Mouse (Mus musculus) stomach, embryonic 16.5 days (tissue): ENCODE data around the gene Cotl1. TPM values are rescaled to one million over a fixed set of nuclear protein-coding genes. Genes with fewer than 3 reads are reported as not detected.

Experiments
- ATAC-seq: fragments of 200-750 bp; cut with Nextera tagmentation; 2 replicates; pipeline ENCODE4 v1.8.0; 2017; ENCODE audit warnings: moderate number of reproducible peaks, moderate TSS enrichment; ENCODE audit not compliant: insufficient read depth, low FRiP score
- H3K27ac ChIP-seq: fragments of 300-500 bp; sonication (generic); 2 replicates; pipeline ENCODE4 v1.5.1; 2014; ENCODE audit warnings: low read length
- H3K27me3 ChIP-seq: fragments of 300-500 bp; sonication (generic); 2 replicates; pipeline ENCODE4 v1.6.1; 2014; ENCODE audit warnings: low read length, control low read depth, mixed read lengths; ENCODE audit not compliant: control insufficient read depth, insufficient read depth
- H3K36me3 ChIP-seq: fragments of 300-500 bp; sonication (generic); 2 replicates; pipeline ENCODE4 v1.6.1; 2014; ENCODE audit warnings: low read length; ENCODE audit not compliant: control insufficient read depth, insufficient read depth
- H3K4me1 ChIP-seq: fragments of 300-500 bp; sonication (generic); 2 replicates; pipeline ENCODE4 v1.6.1; 2014; ENCODE audit warnings: low read length, control low read depth, mixed read lengths; ENCODE audit not compliant: control insufficient read depth, insufficient read depth
- H3K4me2 ChIP-seq: fragments of 300-500 bp; sonication (generic); 2 replicates; pipeline ENCODE4 v1.6.1; 2014; ENCODE audit warnings: low read depth, low read length, mixed read lengths
- H3K4me3 ChIP-seq: fragments of 300-500 bp; sonication (generic); replicated peaks from 2 replicates; pipeline ENCODE4 v1.5.1; 2014; ENCODE audit warnings: mild to moderate bottlenecking, low read length
- H3K9ac ChIP-seq: fragments of 300-500 bp; sonication (generic); 2 replicates; pipeline ENCODE4 v1.6.1; 2014; ENCODE audit warnings: low read length
- H3K9me3 ChIP-seq: fragments of 300-500 bp; sonication (generic); replicated peaks from 2 replicates; pipeline ENCODE4 v1.6.1; 2016; ENCODE audit warnings: low read length, control low read depth; ENCODE audit not compliant: control insufficient read depth
- WGBS: fragments of 180-500 bp; shearing (Covaris S2); extraction: QIAGEN DNeasy Blood & Tissue Kit; methylation state at CpG from one replicate; pipeline ENCODE4 v1.1.7; 2014; 5-methylcytosine and 5-hydroxymethylcytosine counted together
- polyA plus RNA-seq: library from polyadenylated mRNA; unstranded; fragments of >200 nt; fragmentation: Nextera tagmentation; extraction: Ambion mirVana; gene quantifications from 2 replicates; pipeline ENCODE4 v1.2.1, GENCODE M21; 2015

Gene Cotl1
- polyA plus RNA-seq, 1 experiment from 2014 or later: 144 TPM

DNA sequence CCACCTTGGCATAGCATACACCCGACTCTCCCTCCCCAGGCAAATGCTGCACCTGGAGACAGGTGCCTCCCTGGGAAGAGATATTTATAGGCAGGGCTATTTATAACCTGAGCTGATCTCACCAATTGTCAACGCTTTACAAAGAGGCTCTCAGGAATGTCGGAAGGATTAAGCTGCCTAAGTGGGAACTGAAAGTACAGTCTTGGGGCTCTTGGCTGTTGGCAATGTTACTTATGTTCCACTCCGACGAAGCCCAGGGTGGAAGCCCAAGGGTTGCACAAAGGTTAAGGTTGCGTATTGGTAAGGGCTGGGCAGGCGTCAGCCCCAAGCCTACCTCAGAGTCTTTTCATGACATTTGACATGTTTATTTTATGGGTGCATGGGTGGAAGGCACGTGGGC lies 4.2 kb upstream of the Cotl1 start:
- no peak overlapping the region for H3K4me2 ChIP-seq
- H3K27me3 ChIP-seq: no peaks in the 10 kb centered on the region
- no peak overlapping the region for H3K27ac ChIP-seq
- H3K4me3 ChIP-seq: no peak overlapping the region
- no peak overlapping the region for H3K9ac ChIP-seq
- no peaks in the 10 kb centered on the region for H3K9me3 ChIP-seq
- H3K36me3 ChIP-seq: no peaks in the 10 kb centered on the region
- ATAC-seq: no peak
- 18% methylated on average over 8 of the region's 8 CpGs for WGBS
- peaks cover 8% of the 10 kb centered on the region for H3K4me1 ChIP-seq

DNA sequence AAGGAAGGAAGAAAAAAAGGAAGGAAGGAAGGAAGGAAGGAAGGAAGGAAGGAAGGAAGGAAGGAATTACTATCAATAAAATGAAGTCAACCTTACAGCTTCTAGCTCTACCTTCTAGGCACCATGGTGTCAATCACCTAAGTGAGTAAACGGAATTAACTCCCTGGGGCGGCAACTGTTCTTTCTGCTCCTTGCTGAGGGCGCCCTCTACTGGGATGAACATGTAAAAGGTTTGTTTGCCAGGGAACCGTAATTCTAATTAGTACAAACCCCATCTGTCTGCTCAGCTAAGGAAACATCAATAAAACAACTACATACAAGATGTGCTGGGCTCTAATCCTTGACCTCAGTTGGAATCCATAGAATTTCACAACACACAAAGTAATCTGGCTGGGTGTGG lies 3.1 kb upstream of the Cotl1 start:
- Histone ChIP-seq H3K27me3 (no peaks in the 10 kb centered on the region), H3K9ac (no peak overlapping the region), H3K4me2 (no peak overlapping the region), H3K27ac (no peak overlapping the region), H3K4me1 (peaks cover 19% of the 10 kb centered on the region), H3K9me3 (no peaks in the 10 kb centered on the region), H3K36me3 (no peaks in the 10 kb centered on the region), H3K4me3 (no peak overlapping the region)
- no peak for ATAC-seq
- 2% methylated on average over 4 of the region's 4 CpGs for WGBS

DNA sequence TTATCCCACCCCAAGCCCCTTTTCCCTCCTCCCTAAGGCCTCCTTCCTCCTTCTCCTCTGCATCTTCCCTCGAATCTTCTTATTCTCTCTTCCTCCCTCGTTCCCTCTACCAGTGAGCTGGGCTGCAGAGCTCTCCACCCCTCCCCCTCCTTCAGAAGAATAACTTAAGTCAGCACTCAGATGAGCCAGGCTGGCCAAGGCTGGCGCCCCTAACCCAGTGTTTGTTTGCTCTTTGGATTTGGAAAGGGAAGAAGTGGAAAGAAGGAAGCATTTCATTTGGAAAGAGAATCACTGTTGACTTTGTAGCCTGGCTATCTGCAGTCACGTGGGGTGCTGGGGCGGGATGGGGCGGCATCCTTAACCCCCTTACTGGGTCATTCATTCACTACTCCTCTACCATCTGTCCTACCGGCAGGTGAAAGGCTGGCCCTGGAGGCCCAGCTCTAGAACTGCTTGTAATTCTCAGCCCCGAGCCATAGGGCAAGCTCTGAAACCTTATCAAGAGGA lies 614 bp upstream of the Cotl1 start:
- Histone ChIP-seq H3K36me3 (no peaks in the 10 kb centered on the region), H3K4me3 (peak overlapping the region; percentile 68), H3K9ac (peak overlapping the region; percentile 59), H3K4me2 (peak overlapping the region; percentile 82), H3K9me3 (no peaks in the 10 kb centered on the region), H3K27me3 (no peaks in the 10 kb centered on the region), H3K27ac (peak overlapping the region; percentile 80), H3K4me1 (peaks cover 36% of the 10 kb centered on the region)
- 13% methylated on average over 8 of the region's 8 CpGs for WGBS
- ATAC-seq: peak; percentile 26

DNA sequence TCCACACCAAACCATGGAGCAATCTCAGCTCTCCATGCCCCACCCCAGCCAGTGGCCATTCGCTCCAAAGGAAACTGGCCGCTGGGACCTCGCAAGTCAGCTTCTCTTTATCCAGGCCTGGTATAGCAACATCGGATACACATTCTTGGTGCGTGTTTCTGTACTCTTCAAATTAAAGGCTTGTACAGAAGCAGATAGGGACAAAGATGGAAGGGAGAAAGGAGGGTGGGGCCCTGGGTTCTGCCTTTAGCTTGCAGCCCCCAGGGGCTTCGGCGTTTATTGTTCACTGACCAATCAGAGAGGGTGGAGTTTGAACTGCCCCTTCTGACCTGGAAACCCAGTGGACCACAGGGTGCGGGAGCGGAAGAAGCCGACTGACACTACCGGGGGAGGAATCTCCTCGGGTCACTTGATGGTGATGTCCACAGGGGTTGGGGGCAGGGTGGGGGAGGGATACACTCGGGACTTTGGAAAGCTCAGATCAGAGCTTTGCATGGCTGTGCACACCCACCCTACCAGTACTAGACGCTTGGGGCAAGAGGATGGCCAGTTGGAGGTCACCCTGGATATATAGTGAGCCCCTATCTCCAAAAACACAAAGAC lies 824 bp downstream of the Cotl1 start:
- no peak for ATAC-seq
- Histone ChIP-seq H3K36me3 (no peaks in the 10 kb centered on the region), H3K9ac (peak overlapping the region; percentile 82), H3K4me2 (peak overlapping the region; percentile 82), H3K27ac (peak overlapping the region; percentile 78), H3K27me3 (no peaks in the 10 kb centered on the region), H3K4me3 (peak overlapping the region; percentile 68), H3K4me1 (peaks cover 36% of the 10 kb centered on the region), H3K9me3 (no peaks in the 10 kb centered on the region)
- 11% methylated on average over 14 of the region's 14 CpGs for WGBS

DNA sequence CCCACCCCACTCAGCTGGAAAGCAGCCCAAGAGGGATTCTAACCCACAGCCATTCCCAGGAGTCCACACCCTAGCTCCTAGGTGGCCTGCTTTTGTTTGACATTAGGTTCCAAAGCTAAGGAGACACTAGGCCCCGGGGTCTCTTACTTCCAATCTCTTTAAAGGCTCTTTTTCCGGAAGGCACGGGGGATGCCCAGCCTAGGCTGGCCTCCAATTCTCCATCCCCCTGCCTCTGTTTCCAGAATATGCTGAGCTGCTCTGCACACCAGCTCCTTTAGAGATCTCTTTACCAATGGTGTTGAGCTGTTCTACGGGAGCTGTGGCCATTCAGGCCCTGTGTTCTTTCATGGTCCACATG lies 1.4 kb downstream of the Cotl1 start:
- H3K4me3 ChIP-seq: peak overlapping the region; percentile 68
- ATAC-seq: no peak

DNA sequence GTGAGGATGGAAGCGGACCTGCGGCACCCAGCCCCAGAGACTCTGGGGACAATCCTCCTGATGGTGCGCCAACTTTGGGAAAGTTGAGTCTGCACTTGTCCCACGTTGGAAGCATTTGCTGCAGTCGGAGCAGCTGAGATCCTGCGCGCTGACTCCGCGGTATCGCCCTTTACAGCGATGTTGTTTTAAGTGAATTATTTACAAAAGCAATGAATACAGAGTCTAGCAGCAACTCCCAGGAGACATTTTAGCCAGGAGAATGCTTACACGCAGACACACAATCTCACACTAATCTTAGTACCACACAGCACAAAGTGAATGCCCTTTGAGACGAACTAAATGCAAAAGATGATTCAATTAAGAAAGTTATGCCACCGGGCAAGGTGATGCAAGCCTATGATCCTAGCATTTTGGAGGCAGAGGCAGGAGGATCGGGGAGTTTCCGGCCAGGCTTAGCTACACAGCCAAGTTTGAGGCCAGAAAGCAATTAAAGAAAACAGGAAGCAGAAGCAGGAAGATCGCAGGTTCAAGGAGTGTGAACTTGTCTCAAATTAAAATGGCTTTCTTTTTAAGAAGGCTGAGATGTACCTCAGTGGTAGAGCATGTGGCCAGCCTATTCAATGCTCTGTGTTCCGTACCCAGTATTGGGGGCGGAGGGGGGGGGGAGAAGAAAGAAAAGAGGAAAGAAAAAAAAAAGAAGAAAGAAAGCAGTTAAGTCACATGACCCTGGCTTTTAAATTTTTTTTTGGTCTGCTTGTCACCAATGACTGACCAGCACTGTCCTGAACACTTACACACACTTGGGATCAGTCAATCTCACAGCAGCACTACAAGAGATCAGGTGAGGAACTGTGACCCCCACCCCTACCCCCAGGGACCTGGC lies 2.0 kb downstream of the Cotl1 start:
- no peaks in the 10 kb centered on the region for H3K27me3 ChIP-seq
- ATAC-seq: no peak
- 0 out of 2 replicates have a peak, but pooled peaks cover 3% of the 10 kb centered on the region for H3K9me3 ChIP-seq
- H3K27ac ChIP-seq: peak overlapping the region; percentile 78
- no peaks in the 10 kb centered on the region for H3K36me3 ChIP-seq
- peak overlapping the region; percentile 82 for H3K4me2 ChIP-seq
- WGBS: 44% methylated on average over 19 of the region's 19 CpGs
- H3K4me3 ChIP-seq: peak overlapping the region; percentile 68
- H3K4me1 ChIP-seq: peaks cover 41% of the 10 kb centered on the region
- peak overlapping the region; percentile 82 for H3K9ac ChIP-seq

More for the DNA sequence above, 1.4 kb downstream of the Cotl1 start:
- H3K4me2 ChIP-seq: peak overlapping the region; percentile 82
- peaks cover 36% of the 10 kb centered on the region for H3K4me1 ChIP-seq
- H3K27me3 ChIP-seq: no peaks in the 10 kb centered on the region
- H3K9me3 ChIP-seq: 0 out of 2 replicates have a peak, but pooled peaks cover 3% of the 10 kb centered on the region
- peak overlapping the region; percentile 78 for H3K27ac ChIP-seq
- H3K9ac ChIP-seq: peak overlapping the region; percentile 82
- 48% methylated on average over 4 of the region's 4 CpGs for WGBS
- no peaks in the 10 kb centered on the region for H3K36me3 ChIP-seq

DNA sequence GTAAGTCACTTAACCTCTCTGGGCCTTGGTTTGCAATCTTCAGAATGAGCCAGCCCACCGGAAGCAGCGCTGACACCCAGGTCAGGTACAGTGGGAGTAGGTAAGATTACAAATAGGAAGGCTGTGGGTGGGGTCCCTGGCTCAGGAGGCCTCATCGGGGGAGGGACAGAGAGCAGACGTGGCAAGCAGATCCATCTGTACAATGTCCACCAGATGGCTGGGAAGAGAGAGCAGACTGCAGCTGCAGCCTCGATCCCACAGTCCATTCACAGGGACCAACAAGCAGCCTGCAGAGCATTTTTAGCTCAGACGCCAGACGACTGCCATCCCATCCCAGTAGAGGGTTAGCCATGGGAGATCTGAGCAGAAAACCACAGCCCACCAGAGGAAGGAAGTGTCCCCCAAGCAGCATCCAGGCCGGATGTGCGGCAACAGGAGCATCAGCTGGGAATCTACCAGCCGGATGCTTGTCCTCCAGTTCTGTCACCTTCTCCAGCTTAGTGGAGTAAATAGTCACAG lies 2.7 kb downstream of the Cotl1 start:
- 15% methylated on average over 10 of the region's 10 CpGs for WGBS
- ATAC-seq: no peak
- H3K36me3 ChIP-seq: no peaks in the 10 kb centered on the region
- H3K9me3 ChIP-seq: 0 out of 2 replicates have a peak, but pooled peaks cover 3% of the 10 kb centered on the region
- no peaks in the 10 kb centered on the region for H3K27me3 ChIP-seq
- H3K9ac ChIP-seq: peak overlapping the region; percentile 82
- H3K27ac ChIP-seq: peak overlapping the region; percentile 78
- peaks cover 48% of the 10 kb centered on the region for H3K4me1 ChIP-seq
- H3K4me3 ChIP-seq: peak overlapping the region; percentile 68
- peak overlapping the region; percentile 82 for H3K4me2 ChIP-seq

DNA sequence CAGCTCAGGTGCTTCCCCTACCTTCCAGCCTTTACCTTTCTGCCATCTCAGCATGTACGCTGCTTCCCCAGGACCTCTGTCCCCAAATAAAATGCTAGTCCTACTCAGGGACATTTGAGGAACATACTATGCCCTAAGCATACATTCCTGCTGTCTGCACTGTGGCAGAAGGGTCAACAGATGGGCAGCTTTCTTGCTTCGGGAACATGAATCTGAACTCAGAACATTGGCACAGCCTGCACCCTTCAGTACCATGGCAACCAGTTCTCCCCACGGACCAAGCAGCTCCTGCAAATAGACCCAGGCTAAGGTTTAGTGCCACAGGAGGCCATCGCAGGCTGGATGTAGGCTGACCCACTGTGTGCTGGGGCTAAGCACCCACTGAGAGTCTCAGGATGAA lies 3.5 kb downstream of the Cotl1 start:
- 0 out of 2 replicates have a peak, but pooled peaks cover 3% of the 10 kb centered on the region for H3K9me3 ChIP-seq
- H3K4me2 ChIP-seq: peak overlapping the region; percentile 82; the same call in 1 of the 2 replicates
- H3K4me1 ChIP-seq: peaks cover 56% of the 10 kb centered on the region
- no peak for ATAC-seq
- H3K36me3 ChIP-seq: no peaks in the 10 kb centered on the region
- no peaks in the 10 kb centered on the region for H3K27me3 ChIP-seq
- WGBS: 72% methylated on average over 4 of the region's 4 CpGs
- no peak overlapping the region for H3K27ac ChIP-seq
- H3K4me3 ChIP-seq: no peak overlapping the region
- no peak overlapping the region for H3K9ac ChIP-seq

DNA sequence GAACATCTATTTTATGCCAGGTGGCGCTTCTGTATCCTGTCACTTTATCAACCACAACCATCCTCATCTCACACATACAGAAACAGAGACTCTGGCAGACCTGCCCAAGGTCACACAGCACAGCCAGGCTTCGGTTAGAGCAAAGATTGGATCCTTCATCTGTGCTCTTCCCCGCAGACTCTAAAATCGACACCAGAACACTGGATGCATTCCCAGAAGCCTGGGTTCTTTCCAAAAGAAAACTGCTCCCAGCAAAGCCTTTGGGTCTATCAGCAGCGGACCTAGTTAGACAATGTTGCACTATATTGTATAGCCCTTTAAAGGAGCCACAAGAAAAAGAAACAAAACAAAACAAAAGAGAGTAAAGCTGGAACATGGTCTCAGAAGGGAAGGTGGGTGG lies 5.1 kb downstream of the Cotl1 start:
- Histone ChIP-seq H3K9ac (no peak overlapping the region), H3K4me3 (no peak overlapping the region), H3K36me3 (no peaks in the 10 kb centered on the region), H3K27me3 (no peaks in the 10 kb centered on the region), H3K9me3 (0 out of 2 replicates have a peak, but pooled peaks cover 3% of the 10 kb centered on the region), H3K4me1 (peaks cover 65% of the 10 kb centered on the region), H3K27ac (no peak overlapping the region; the same call in 1 of the 2 replicates), H3K4me2 (no peak overlapping the region)
- no peak for ATAC-seq
- WGBS: 72% methylated on average over 5 of the region's 5 CpGs
